Comparison of ENCODE assay signal across 8 mouse cellular contexts in the genomic region with DNA sequence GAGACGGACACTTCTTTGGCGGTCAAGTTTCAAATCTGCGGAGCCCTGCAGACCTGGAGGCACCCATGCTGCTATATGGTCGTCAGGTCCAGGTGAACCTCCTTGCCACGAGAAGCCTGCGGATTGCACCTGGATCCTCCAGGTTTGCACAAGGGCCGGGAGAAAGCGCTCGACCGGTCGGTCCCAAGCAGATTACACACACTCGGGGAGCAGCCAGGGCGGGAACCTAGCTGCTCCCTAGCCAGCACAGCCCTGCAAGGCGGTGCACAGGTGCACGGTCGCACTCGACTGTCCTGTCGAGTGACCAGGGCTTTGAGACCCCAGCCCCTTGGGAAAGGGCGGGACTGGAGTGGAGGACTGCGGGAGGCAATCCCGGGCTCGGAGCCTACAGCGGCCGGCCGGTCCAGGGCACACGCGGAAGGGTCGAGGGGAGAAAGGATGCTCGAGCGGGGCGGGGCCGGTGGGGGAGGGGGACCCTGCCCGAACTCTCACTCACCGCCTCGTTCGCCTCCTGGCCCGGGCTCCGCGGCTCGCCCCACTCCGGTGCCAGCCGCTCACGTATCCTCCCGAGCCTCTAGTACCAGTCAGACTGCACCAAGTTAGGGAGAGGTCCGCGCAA. TPM values are rescaled to one million over a fixed set of nuclear protein-coding genes. Genes with fewer than 3 reads are reported as not detected.
DNase-seq lines count a peak whose midpoint lies in the region; ATAC-seq and TF ChIP-seq lines count a peak whose summit lies in the region.
"Had no signal": no experiment of that assay in that cellular context is flagged by ENCODE, and none has a peak within 500 bp of the region (broad histone marks: within the 10 kb centered on the region; RNA-seq: fewer than 3 reads in every experiment).

No protein-coding gene starts in this region.

- peak overlapping the region; percentile 83 for H3K9ac ChIP-seq in embryonic facial prominence, embryonic 12.5 days
- H3K9ac ChIP-seq in lung, postnatal 0 days (replicated peaks; ENCODE audit: low read depth): peak overlapping the region; percentile 87
- H3K9ac ChIP-seq in stomach, embryonic 14.5 days (replicated peaks; ENCODE audit: low read depth, low read length): peak overlapping the region; percentile 90

- H3K4me1 ChIP-seq in megakaryocyte, embryonic 14.5 days: peaks cover 28% of the 10 kb centered on the region
- peaks cover 17% of the 10 kb centered on the region; the same call in 1 of the 2 replicates for H3K4me1 ChIP-seq in embryonic facial prominence, embryonic 12.5 days
- H3K4me1 ChIP-seq in lung, postnatal 0 days (ENCODE audit: insufficient read depth, low read depth, low read length): peaks cover 4% of the 10 kb centered on the region; the same call in 1 of the 2 replicates
- peaks cover 20% of the 10 kb centered on the region for H3K4me1 ChIP-seq in stomach, embryonic 14.5 days (ENCODE audit: control insufficient read depth, insufficient read depth, low read length)

- no peak for DNase-seq in Patski (ENCODE audit: low read depth, low spot score)
- peak; percentile 55 for DNase-seq in induced T-regulatory cell, adult 2 months (ENCODE audit: low read depth)
- DNase-seq in lung, postnatal 0 days (ENCODE audit: low spot score): peak; percentile 51

- CTCF ChIA-PET in Patski (lab: Charles Lee): interaction anchor here (0.8 to 0.9 kb wide), 2 partner anchors 9 to 92 kb away, joined by 3 read pairs; no protein-coding TSS in a partner anchor

- TF ChIP-seq CTCF in Patski (IDR thresholded peaks at IDR 0.05): no peak
- TF ChIP-seq CTCF in lung, postnatal 0 days (IDR thresholded peaks at IDR 0.05): 0 out of 2 replicates have a peak, but pooled peaks have one; percentile 0

- no peak overlapping the region for H3K27ac ChIP-seq in embryonic facial prominence, embryonic 12.5 days
- H3K27ac ChIP-seq in lung, postnatal 0 days (ENCODE audit: low read length): peak overlapping the region; percentile 85
- peak overlapping the region; percentile 76 for H3K27ac ChIP-seq in stomach, embryonic 14.5 days (ENCODE audit: low read length)

- POLR2A ChIA-PET in Patski (lab: Charles Lee): interaction anchor here (0.9 to 1.0 kb wide), 3 partner anchors 9 to 53 kb away, joined by 3 to 5 read pairs (median 3); no protein-coding TSS in a partner anchor

- no peak for TF ChIP-seq EP300 in lung, postnatal 0 days (IDR thresholded peaks at IDR 0.05)

- H3K36me3 ChIP-seq in megakaryocyte, embryonic 14.5 days (replicated peaks; ENCODE audit: low read length): peaks cover 8% of the 10 kb centered on the region
- no peaks in the 10 kb centered on the region for H3K36me3 ChIP-seq in embryonic facial prominence, embryonic 12.5 days
- H3K36me3 ChIP-seq in lung, postnatal 0 days (ENCODE audit: insufficient read depth, low read length): no peaks in the 10 kb centered on the region
- peaks cover 4% of the 10 kb centered on the region; the same call in 1 of the 2 replicates for H3K36me3 ChIP-seq in stomach, embryonic 14.5 days (ENCODE audit: control insufficient read depth, insufficient read depth, low read length)

- no peaks in the 10 kb centered on the region for H3K27me3 ChIP-seq in megakaryocyte, embryonic 14.5 days (replicated peaks)
- no peaks in the 10 kb centered on the region for H3K27me3 ChIP-seq in Patski
- no peaks in the 10 kb centered on the region for H3K27me3 ChIP-seq in embryonic facial prominence, embryonic 12.5 days
- H3K27me3 ChIP-seq in lung, postnatal 0 days (replicated peaks; ENCODE audit: insufficient read depth, low read length): no peaks in the 10 kb centered on the region
- H3K27me3 ChIP-seq in stomach, embryonic 14.5 days (ENCODE audit: control insufficient read depth, insufficient read depth, low read length): no peaks in the 10 kb centered on the region

- ATAC-seq in megakaryocyte, adult 5-6 weeks (ENCODE audit: poor library complexity, severe bottlenecking): no peak
- ATAC-seq in Patski: peak; percentile 8
- peak; percentile 65 for ATAC-seq in embryonic facial prominence, embryonic 12.5 days (ENCODE audit: insufficient number of reproducible peaks, insufficient read depth, low FRiP score, low TSS enrichment)
- peak; percentile 33 for ATAC-seq in lung, postnatal 0 days
- peak; percentile 43; the same call in 1 of the 2 replicates for ATAC-seq in stomach, embryonic 14.5 days (ENCODE audit: insufficient number of reproducible peaks, insufficient read depth, low FRiP score, low read depth)

- peak overlapping the region; percentile 93 for H3K4me2 ChIP-seq in embryonic facial prominence, embryonic 12.5 days (replicated peaks)
- H3K4me2 ChIP-seq in lung, postnatal 0 days (replicated peaks; ENCODE audit: low read depth, low read length): peak overlapping the region; percentile 97
- H3K4me2 ChIP-seq in stomach, embryonic 14.5 days (replicated peaks; ENCODE audit: low read depth, low read length): peak overlapping the region; percentile 87

- no peaks in the 10 kb centered on the region for H3K9me3 ChIP-seq in megakaryocyte, embryonic 14.5 days
- H3K9me3 ChIP-seq in embryonic facial prominence, embryonic 12.5 days: no peaks in the 10 kb centered on the region
- H3K9me3 ChIP-seq in lung, postnatal 0 days (ENCODE audit: low read length): no peaks in the 10 kb centered on the region
- H3K9me3 ChIP-seq in stomach, embryonic 14.5 days (ENCODE audit: control insufficient read depth, low read depth, low read length): no peaks in the 10 kb centered on the region

- H3K4me3 ChIP-seq in megakaryocyte, embryonic 14.5 days (replicated peaks): peak overlapping the region; percentile 95
- peak overlapping the region; percentile 85 for H3K4me3 ChIP-seq in embryonic facial prominence, embryonic 12.5 days
- peak overlapping the region; percentile 87 for H3K4me3 ChIP-seq in lung, postnatal 0 days (ENCODE audit: low read depth, low read length)
- H3K4me3 ChIP-seq in stomach, embryonic 14.5 days (ENCODE audit: low read depth, low read length): peak overlapping the region; percentile 98

- in situ Hi-C loops in Patski (cut with MboI; ENCODE audit: low pct_unique_long_range_greater_than_20kb): no loop called here

- under 1% methylated on average over 44 of the region's 46 CpGs for WGBS in embryonic facial prominence, embryonic 12.5 days
- WGBS in lung, postnatal 0 days: 1% methylated on average over 36 of the region's 46 CpGs
- under 1% methylated on average over 42 of the region's 46 CpGs for WGBS in stomach, embryonic 14.5 days

RNA-seq across cellular contexts. Expression of gene Mrtfa, which starts 0.4 kb away (rescaled TPM):
- 138 and 254 TPM in 2 replicates for polyA plus RNA-seq in megakaryocyte, embryonic 14.5 days (2012; ENCODE audit: insufficient read depth, low replicate concordance)
- 76.4 and 81.3 TPM in 2 replicates for total RNA-seq in megakaryocyte, adult 5-6 weeks (2015)
- 39.4 and 46.2 TPM in 2 replicates for total RNA-seq in megakaryocyte, adult 5-6 weeks (2017)
- polyA plus RNA-seq in Patski (2021): 48.0 TPM
- 23.6 and 30.4 TPM in 2 replicates for polyA plus RNA-seq in embryonic facial prominence, embryonic 12.5 days (2016; fragmentation: Nextera tagmentation; extraction: Ambion mirVana)
- 13.5 and 13.9 TPM in 2 replicates for polyA plus RNA-seq in lung, postnatal 0 days (2015; fragmentation: Nextera tagmentation; extraction: Ambion mirVana)
- polyA plus RNA-seq in stomach, embryonic 14.5 days (2014; fragmentation: Nextera tagmentation; extraction: Ambion mirVana): 36.1 and 39.3 TPM in 2 replicates

RNA-seq across cellular contexts. Expression of gene Mchr1, which starts 45.2 kb away (rescaled TPM):
- polyA plus RNA-seq in megakaryocyte, embryonic 14.5 days (2012; ENCODE audit: insufficient read depth, low replicate concordance): not detected in 2 replicates
- total RNA-seq in megakaryocyte, adult 5-6 weeks (2015): not detected in 2 replicates
- not detected in 2 replicates for total RNA-seq in megakaryocyte, adult 5-6 weeks (2017)
- 0.05 TPM for polyA plus RNA-seq in Patski (2021)
- 0.93 and 1.0 TPM in 2 replicates for polyA plus RNA-seq in embryonic facial prominence, embryonic 12.5 days (2016; fragmentation: Nextera tagmentation; extraction: Ambion mirVana)
- 1.6 and 3.3 TPM in 2 replicates for polyA plus RNA-seq in lung, postnatal 0 days (2015; fragmentation: Nextera tagmentation; extraction: Ambion mirVana)
- polyA plus RNA-seq in stomach, embryonic 14.5 days (2014; fragmentation: Nextera tagmentation; extraction: Ambion mirVana): 0.26 and 1.0 TPM in 2 replicates
- total RNA-seq: heart, adult 18-20 months had no signal
